Mouse (Mus musculus): ENCODE measurements at regions not wholly inside any gene's neighbourhood (a gene's known extent, or its start where the extent isn't known, plus 50 kb on each side); places are given as distances from the start of the nearest gene placed in this dataset.
A peak's percentile ranks its signal among the peaks of the same experiment; 100 is the strongest.

DNA sequence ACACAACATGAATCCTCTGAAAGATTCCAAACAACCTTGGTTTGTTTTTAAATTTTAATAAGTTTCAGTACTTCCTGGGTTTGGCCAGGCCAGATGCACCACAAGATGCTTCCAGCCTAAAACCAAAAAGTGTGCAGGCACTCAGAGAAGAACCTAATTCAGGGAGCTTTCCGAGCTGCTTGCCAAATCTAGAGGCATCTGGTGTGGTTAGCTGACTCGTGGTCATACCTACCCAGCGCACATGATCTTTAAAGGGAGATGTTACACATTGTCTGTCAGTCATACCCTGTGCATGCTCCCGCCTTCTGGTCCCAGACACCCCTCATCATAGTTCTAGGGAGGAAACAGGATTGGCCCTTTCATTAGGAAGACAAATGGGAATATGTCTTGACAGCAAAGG lies 252.7 kb upstream of the Far2 start:
- no peak for ATAC-seq (ENCODE audit: insufficient read depth, low FRiP score)

DNA sequence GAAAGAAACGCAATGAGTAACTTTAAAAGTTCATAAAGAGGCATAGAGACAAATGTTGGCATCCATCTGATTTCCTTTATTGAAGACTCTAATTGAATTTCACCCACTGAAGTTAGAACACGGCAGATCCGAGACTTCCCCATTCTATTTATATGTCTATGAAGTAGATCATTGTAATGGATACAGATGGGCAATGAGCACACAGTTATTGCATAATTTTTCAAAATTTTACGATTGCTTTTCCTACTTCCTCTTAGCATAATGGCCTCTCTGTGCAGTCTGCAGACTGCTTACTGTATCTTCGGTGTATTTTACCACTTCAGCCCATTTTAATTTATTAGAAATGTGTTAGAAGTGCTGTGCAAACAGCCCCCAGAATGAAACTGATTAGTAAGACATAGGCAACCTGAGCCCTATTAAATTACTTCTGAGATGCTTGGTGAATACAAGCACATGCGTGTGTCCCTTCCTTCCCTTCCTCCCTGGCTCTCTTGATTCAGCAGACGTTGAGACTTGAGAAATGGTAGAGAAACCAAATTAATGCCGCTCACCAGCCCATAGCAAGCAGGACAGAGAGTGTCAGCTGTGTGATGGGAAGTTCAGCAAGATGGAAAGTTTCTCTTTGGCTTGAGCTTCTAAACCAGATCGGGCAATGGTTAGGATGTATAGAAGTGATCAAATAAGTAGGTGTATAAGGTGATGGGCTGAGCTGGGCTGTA lies 247.9 kb upstream of the Far2 start:
- Histone ChIP-seq H3K27ac (ENCODE audit: low read length) (no peak overlapping the region), H3K9ac (ENCODE audit: low read length) (no peak overlapping the region), H3K27me3 (ENCODE audit: control insufficient read depth, insufficient read depth, low read length) (no peaks in the 10 kb centered on the region), H3K4me2 (ENCODE audit: low read depth, low read length) (no peak overlapping the region), H3K4me3 (replicated peaks; ENCODE audit: low read length) (no peak overlapping the region), H3K9me3 (replicated peaks; ENCODE audit: control insufficient read depth, low read length) (no peaks in the 10 kb centered on the region), H3K36me3 (ENCODE audit: control insufficient read depth, insufficient read depth, low read length) (no peaks in the 10 kb centered on the region), H3K4me1 (ENCODE audit: control insufficient read depth, insufficient read depth, low read length) (no peaks in the 10 kb centered on the region)
- 77% methylated on average over 9 of the region's 9 CpGs for WGBS
- no peak for ATAC-seq (ENCODE audit: insufficient read depth, low FRiP score)

More for the DNA sequence above, 252.7 kb upstream of the Far2 start:
- H3K9ac ChIP-seq (ENCODE audit: low read length): no peak overlapping the region
- no peak overlapping the region for H3K4me3 ChIP-seq (replicated peaks; ENCODE audit: low read length)
- no peaks in the 10 kb centered on the region for H3K27me3 ChIP-seq (ENCODE audit: control insufficient read depth, insufficient read depth, low read length)
- no peaks in the 10 kb centered on the region for H3K4me1 ChIP-seq (ENCODE audit: control insufficient read depth, insufficient read depth, low read length)
- H3K9me3 ChIP-seq (replicated peaks; ENCODE audit: control insufficient read depth, low read length): no peaks in the 10 kb centered on the region
- H3K27ac ChIP-seq (ENCODE audit: low read length): no peak overlapping the region
- H3K4me2 ChIP-seq (ENCODE audit: low read depth, low read length): no peak overlapping the region
- WGBS: 80% methylated on average over 4 of the region's 4 CpGs
- H3K36me3 ChIP-seq (ENCODE audit: control insufficient read depth, insufficient read depth, low read length): no peaks in the 10 kb centered on the region

DNA sequence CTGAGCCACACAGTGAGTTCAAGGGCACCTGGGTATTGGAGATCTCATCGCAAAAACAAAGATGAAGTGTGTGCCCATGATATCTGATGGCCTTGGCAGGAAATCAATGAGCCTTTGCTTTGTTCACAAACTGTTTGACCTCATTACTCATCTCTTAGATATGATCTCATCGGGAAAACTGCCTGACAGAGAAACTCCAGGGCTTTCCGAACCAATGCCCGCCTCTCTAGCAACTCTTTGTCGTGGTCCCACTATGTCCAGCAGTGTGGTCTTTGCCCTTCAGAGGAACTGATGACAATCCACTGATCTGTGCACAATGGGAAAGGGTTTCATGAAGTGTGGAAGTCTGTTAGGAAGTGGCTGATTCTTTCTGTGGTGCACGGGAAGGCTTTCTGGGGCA lies 247.2 kb upstream of the Far2 start:
- Histone ChIP-seq H3K27ac (ENCODE audit: low read length) (no peak overlapping the region), H3K9me3 (replicated peaks; ENCODE audit: control insufficient read depth, low read length) (no peaks in the 10 kb centered on the region), H3K27me3 (ENCODE audit: control insufficient read depth, insufficient read depth, low read length) (no peaks in the 10 kb centered on the region), H3K9ac (ENCODE audit: low read length) (no peak overlapping the region), H3K4me1 (ENCODE audit: control insufficient read depth, insufficient read depth, low read length) (no peaks in the 10 kb centered on the region), H3K4me3 (replicated peaks; ENCODE audit: low read length) (no peak overlapping the region), H3K4me2 (ENCODE audit: low read depth, low read length) (no peak overlapping the region), H3K36me3 (ENCODE audit: control insufficient read depth, insufficient read depth, low read length) (no peaks in the 10 kb centered on the region)
- no peak for ATAC-seq (ENCODE audit: insufficient read depth, low FRiP score)
- WGBS: 65% methylated on average over 6 of the region's 6 CpGs

DNA sequence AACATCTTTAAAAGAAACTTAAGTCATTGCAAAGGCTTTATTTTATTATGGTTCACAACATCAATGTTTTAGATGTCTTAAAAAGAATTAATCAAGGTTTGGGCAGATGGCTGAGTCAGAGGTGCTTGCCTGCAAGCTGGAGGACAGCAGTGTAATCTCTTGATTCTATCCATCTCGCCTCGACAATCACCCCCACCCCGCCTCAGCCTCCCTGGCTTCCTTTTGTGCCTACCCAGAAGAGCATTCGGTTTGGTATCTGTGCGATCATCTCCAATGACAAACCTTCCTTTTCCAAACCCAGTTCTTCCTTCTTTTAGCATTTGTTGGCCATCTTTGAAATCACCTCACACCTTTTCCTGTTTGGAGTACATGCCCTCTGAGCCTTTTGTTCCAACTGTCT lies 246.2 kb upstream of the Far2 start:
- H3K4me2 ChIP-seq (ENCODE audit: low read depth, low read length): no peak overlapping the region
- H3K27ac ChIP-seq (ENCODE audit: low read length): no peak overlapping the region
- H3K9me3 ChIP-seq (replicated peaks; ENCODE audit: control insufficient read depth, low read length): no peaks in the 10 kb centered on the region
- no peaks in the 10 kb centered on the region for H3K27me3 ChIP-seq (ENCODE audit: control insufficient read depth, insufficient read depth, low read length)
- no peak overlapping the region for H3K4me3 ChIP-seq (replicated peaks; ENCODE audit: low read length)
- no peaks in the 10 kb centered on the region for H3K4me1 ChIP-seq (ENCODE audit: control insufficient read depth, insufficient read depth, low read length)
- H3K36me3 ChIP-seq (ENCODE audit: control insufficient read depth, insufficient read depth, low read length): no peaks in the 10 kb centered on the region
- WGBS: 85% methylated on average over 5 of the region's 5 CpGs
- no peak for ATAC-seq (ENCODE audit: insufficient read depth, low FRiP score)
- H3K9ac ChIP-seq (ENCODE audit: low read length): no peak overlapping the region

DNA sequence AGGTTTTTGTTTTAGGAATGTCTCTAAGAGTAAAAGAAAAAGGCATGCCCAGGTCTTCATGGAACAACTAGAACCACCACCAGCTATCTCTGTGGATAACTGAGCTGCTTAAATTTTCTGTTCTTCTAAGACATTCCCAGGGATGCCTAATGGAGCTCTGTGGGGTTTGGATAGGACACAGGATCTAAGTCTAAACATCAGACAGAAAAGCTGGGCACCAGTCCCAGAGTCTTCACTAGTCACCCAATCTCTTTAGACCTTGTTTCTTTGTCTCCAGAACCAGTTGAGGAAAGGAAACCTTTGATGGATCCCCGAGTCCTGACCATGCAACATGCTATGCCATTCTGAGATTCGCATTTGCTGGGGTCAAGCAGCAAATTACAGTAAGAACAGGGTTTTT lies 243.2 kb upstream of the Far2 start:
- Histone ChIP-seq H3K36me3 (ENCODE audit: control insufficient read depth, insufficient read depth, low read length) (no peaks in the 10 kb centered on the region), H3K27me3 (ENCODE audit: control insufficient read depth, insufficient read depth, low read length) (no peaks in the 10 kb centered on the region), H3K4me2 (ENCODE audit: low read depth, low read length) (no peak overlapping the region), H3K4me3 (replicated peaks; ENCODE audit: low read length) (no peak overlapping the region), H3K9ac (ENCODE audit: low read length) (no peak overlapping the region), H3K4me1 (ENCODE audit: control insufficient read depth, insufficient read depth, low read length) (no peaks in the 10 kb centered on the region), H3K27ac (ENCODE audit: low read length) (no peak overlapping the region), H3K9me3 (replicated peaks; ENCODE audit: control insufficient read depth, low read length) (no peaks in the 10 kb centered on the region)
- 88% methylated on average over 2 of the region's 2 CpGs for WGBS
- no peak for ATAC-seq (ENCODE audit: insufficient read depth, low FRiP score)

DNA sequence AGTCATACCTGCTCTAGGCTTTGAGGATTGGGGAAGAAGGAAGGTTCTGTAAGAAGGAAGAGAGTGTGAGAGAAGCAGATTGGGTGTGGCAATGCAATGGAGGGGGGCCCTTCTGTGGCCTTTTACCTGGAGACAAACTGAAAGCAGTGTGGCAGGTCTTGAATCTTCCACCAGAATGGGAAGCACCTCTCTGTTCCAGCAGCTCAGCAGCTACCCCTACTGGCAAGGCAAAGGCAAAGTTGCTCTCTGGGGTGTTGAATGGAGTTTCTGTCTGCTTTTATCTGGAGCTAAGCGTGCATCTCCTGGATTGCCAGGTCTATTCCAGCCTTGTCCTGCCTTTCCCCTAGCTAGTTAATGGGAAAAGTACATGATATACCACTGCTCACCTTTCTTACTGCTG lies 236.3 kb upstream of the Far2 start:
- no peaks in the 10 kb centered on the region for H3K4me1 ChIP-seq (ENCODE audit: control insufficient read depth, insufficient read depth, low read length)
- H3K27ac ChIP-seq (ENCODE audit: low read length): no peak overlapping the region
- H3K9me3 ChIP-seq (replicated peaks; ENCODE audit: control insufficient read depth, low read length): no peaks in the 10 kb centered on the region
- no peak overlapping the region for H3K9ac ChIP-seq (ENCODE audit: low read length)
- 18% methylated on average over 1 of the region's 1 CpGs for WGBS
- no peaks in the 10 kb centered on the region for H3K36me3 ChIP-seq (ENCODE audit: control insufficient read depth, insufficient read depth, low read length)
- H3K4me2 ChIP-seq (ENCODE audit: low read depth, low read length): no peak overlapping the region
- ATAC-seq (ENCODE audit: insufficient read depth, low FRiP score): no peak
- no peak overlapping the region for H3K4me3 ChIP-seq (replicated peaks; ENCODE audit: low read length)
- no peaks in the 10 kb centered on the region for H3K27me3 ChIP-seq (ENCODE audit: control insufficient read depth, insufficient read depth, low read length)

DNA sequence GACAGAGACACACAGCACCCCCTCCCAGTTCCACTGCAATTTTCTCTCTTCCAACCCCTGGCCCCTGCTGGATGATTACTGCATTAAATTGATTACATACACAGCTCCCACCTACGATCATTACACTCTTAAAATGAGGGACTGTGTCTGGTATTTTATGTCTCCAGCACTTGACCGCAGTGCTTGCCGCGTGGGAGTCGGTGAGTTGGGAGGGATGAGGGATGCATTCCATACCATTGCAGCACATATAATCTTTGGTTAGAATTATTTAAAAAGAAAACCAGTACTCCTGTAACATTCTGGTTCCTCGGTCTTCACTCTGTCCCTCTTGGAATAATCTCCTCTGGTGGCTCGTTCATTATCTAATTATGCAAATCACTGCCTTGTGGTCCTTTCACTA lies 230.2 kb upstream of the Far2 start:
- H3K4me1 ChIP-seq (ENCODE audit: control insufficient read depth, insufficient read depth, low read length): no peaks in the 10 kb centered on the region
- no peak overlapping the region for H3K9ac ChIP-seq (ENCODE audit: low read length)
- 72% methylated on average over 7 of the region's 7 CpGs for WGBS
- ATAC-seq (ENCODE audit: insufficient read depth, low FRiP score): no peak
- no peak overlapping the region for H3K27ac ChIP-seq (ENCODE audit: low read length)
- no peak overlapping the region for H3K4me2 ChIP-seq (ENCODE audit: low read depth, low read length)
- H3K9me3 ChIP-seq (replicated peaks; ENCODE audit: control insufficient read depth, low read length): no peaks in the 10 kb centered on the region
- H3K36me3 ChIP-seq (ENCODE audit: control insufficient read depth, insufficient read depth, low read length): no peaks in the 10 kb centered on the region
- no peak overlapping the region for H3K4me3 ChIP-seq (replicated peaks; ENCODE audit: low read length)
- H3K27me3 ChIP-seq (ENCODE audit: control insufficient read depth, insufficient read depth, low read length): no peaks in the 10 kb centered on the region

DNA sequence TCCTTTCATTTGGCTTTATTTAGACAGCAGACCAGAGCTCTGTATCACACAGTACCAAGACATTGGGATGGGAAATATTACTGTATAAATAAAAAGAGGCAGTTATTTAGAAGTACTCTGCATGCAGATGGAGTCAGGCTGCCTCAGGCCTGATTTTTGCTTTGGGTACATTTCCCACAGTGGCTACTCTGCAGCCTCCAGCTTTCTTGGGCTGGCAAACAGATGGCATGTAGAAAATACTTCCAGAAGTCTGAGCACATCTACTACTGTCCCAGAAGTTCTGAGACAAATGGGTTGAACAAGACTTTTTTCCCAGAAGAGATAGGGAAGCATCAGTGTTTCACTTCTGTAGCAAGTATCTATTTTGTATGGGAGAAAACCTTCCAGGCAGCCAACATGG lies 229.8 kb upstream of the Far2 start:
- Histone ChIP-seq H3K4me3 (replicated peaks; ENCODE audit: low read length) (no peak overlapping the region), H3K4me2 (ENCODE audit: low read depth, low read length) (no peak overlapping the region), H3K4me1 (ENCODE audit: control insufficient read depth, insufficient read depth, low read length) (no peaks in the 10 kb centered on the region), H3K9me3 (replicated peaks; ENCODE audit: control insufficient read depth, low read length) (no peaks in the 10 kb centered on the region), H3K27me3 (ENCODE audit: control insufficient read depth, insufficient read depth, low read length) (no peaks in the 10 kb centered on the region), H3K36me3 (ENCODE audit: control insufficient read depth, insufficient read depth, low read length) (no peaks in the 10 kb centered on the region), H3K9ac (ENCODE audit: low read length) (no peak overlapping the region), H3K27ac (ENCODE audit: low read length) (no peak overlapping the region)
- ATAC-seq (ENCODE audit: insufficient read depth, low FRiP score): no peak

DNA sequence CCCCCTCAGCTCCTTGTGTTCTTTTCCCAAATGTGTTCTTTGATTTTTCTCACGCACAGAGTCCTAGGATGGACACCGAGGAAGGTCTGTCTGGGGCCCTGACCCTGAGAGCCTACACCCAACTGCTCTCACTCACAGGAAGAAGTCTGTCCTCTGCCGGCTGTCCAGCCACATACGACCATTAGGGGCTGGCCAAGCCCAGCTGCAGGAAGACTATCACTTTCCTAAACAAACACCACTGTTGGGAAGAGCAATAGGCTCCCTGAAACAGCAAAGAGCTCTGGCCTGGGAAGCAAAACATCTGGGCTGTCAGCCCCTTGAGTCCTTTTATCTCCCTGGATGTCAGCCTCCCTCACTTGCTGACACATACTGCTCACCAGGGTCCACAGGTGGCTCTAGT lies 224.8 kb upstream of the Far2 start:
- peak; percentile 37 for ATAC-seq (ENCODE audit: insufficient read depth, low FRiP score)
- no peaks in the 10 kb centered on the region for H3K27me3 ChIP-seq (ENCODE audit: control insufficient read depth, insufficient read depth, low read length)
- no peak overlapping the region for H3K27ac ChIP-seq (ENCODE audit: low read length)

DNA sequence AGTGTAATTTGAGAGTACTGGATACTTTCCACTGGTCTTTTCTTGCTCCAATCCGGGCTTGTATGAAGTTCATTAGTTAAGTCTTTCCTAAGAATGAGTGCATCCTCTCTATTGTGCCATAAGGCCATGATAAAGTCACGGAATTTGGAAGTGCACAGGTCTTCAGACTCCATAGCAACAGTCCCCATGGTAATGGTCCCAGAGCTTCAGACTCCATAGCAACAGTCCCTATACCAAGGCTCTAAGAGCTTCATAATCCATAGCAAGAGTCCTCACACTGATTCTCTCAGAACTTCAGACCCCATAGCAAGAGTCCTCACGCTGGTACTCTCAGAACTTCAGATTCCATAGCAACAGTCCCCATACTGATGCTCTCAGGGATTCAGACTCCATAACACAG lies 214.5 kb upstream of the Far2 start:
- ATAC-seq (ENCODE audit: insufficient read depth, low FRiP score): no peak
- no peaks in the 10 kb centered on the region for H3K27me3 ChIP-seq (ENCODE audit: control insufficient read depth, insufficient read depth, low read length)
- no peak overlapping the region for H3K9ac ChIP-seq (ENCODE audit: low read length)
- no peak overlapping the region for H3K4me2 ChIP-seq (ENCODE audit: low read depth, low read length)
- no peaks in the 10 kb centered on the region for H3K4me1 ChIP-seq (ENCODE audit: control insufficient read depth, insufficient read depth, low read length)
- H3K27ac ChIP-seq (ENCODE audit: low read length): no peak overlapping the region
- H3K36me3 ChIP-seq (ENCODE audit: control insufficient read depth, insufficient read depth, low read length): no peaks in the 10 kb centered on the region
- 75% methylated on average over 3 of the region's 3 CpGs for WGBS
- no peak overlapping the region for H3K4me3 ChIP-seq (replicated peaks; ENCODE audit: low read length)
- no peaks in the 10 kb centered on the region for H3K9me3 ChIP-seq (replicated peaks; ENCODE audit: control insufficient read depth, low read length)

More for the DNA sequence above, 224.8 kb upstream of the Far2 start:
- Histone ChIP-seq H3K4me2 (ENCODE audit: low read depth, low read length) (no peak overlapping the region), H3K9me3 (replicated peaks; ENCODE audit: control insufficient read depth, low read length) (no peaks in the 10 kb centered on the region), H3K36me3 (ENCODE audit: control insufficient read depth, insufficient read depth, low read length) (no peaks in the 10 kb centered on the region), H3K4me1 (ENCODE audit: control insufficient read depth, insufficient read depth, low read length) (no peaks in the 10 kb centered on the region), H3K9ac (ENCODE audit: low read length) (no peak overlapping the region), H3K4me3 (replicated peaks; ENCODE audit: low read length) (no peak overlapping the region)
- 8% methylated on average over 4 of the region's 4 CpGs for WGBS

Measured in stomach, embryonic 16.5 days (tissue).